Mouse (Mus musculus): ENCODE data around the gene M1ap. TPM values are rescaled to one million over a fixed set of nuclear protein-coding genes. Genes with fewer than 3 reads are reported as not detected.

M1ap gene
- total and polyA plus RNA-seq, 3 experiments, result 2.4 to 6.4 (median 3.9) TPM

DNA sequence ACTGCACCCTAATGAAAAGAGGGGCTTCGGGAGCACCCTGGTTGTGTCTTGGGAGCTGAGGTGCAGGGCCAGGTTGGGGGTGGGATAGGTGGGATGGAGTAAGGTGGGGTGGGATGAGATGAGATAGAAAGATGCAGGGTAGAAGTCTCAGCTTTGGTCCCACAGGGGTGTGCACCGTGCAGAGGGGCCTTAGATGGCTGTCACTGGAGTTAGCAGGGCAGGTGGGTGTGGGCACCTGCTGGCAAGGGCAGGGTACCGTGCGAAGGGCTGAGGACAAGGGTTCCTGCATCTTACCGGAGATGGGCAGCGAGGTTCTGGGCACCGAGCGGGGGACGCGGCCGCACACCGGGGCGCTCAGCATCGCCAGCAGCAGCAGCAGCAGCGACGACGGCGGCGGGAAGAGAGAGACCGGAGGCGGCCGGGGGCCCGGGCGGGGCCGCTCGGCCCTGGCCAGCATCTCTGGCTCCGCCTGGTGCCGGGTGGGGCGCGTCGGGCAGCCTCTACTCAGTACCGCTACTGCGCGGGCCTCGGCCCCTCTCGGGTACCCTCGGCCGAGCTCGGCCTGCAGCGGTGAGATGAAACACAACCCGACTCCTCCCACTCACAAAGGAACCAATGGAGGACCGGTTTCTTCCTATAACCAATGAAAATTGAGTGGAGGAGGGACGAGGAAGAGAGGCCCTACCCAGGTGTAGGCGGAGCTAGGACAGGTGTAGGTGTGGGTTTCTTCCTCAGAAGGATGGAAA is 7.4 kb upstream of the M1ap start, which contains the start of gene Sema4f:
TSS of gene Sema4f (minus strand) at position 603 of the 746 bp plus-strand sequence.
- Histone ChIP-seq H3K36me3 (replicated peaks in 1 of 2; ENCODE audit: control insufficient read depth in 1 of 2, insufficient read depth in 1 of 2, low read length in 1 of 2) (no peaks in the 10 kb centered on the region), H3K9ac (ENCODE audit: insufficient read depth, low read depth) (no peak within 1 kb of the TSS), H3K27me3 (replicated peaks) (no peaks in the 10 kb centered on the region), H3K4me2 (ENCODE audit: insufficient read depth, low read depth, poor library complexity, severe bottlenecking) (no peak within 1 kb of the TSS), H3K4me1 (ENCODE audit: control insufficient read depth in 1 of 2, insufficient read depth in 2 of 2) (peaks cover 0 to 11% of the 10 kb centered on the region in 2 experiments; a peak in 3 of 4 replicates), H3K79me2 (replicated peaks; ENCODE audit: control insufficient read depth, extremely low read depth, insufficient read depth, poor library complexity, severe bottlenecking) (no peaks in the 10 kb centered on the region), H3K9me3 (replicated peaks; ENCODE audit: low read length) (peaks cover 2% of the 10 kb centered on the region), H3K4me3 (replicated peaks in 1 of 3; ENCODE audit: low read depth in 2 of 3, low read length in 2 of 3, poor library complexity in 1 of 3) (no peak within 1 kb of the TSS), H3K27ac (ENCODE audit: insufficient read depth, low read depth) (no peak within 1 kb of the TSS)
- dilution Hi-C loops (cut with MboI; ENCODE audit: extremely low pct_ligation_motif_present, extremely low pct_unique_long_range_greater_than_20kb, low sequenced_read_pairs) (no loop called here), in situ Hi-C loops (cut with MboI; ENCODE audit: low pct_ligation_motif_present, low pct_unique_long_range_greater_than_20kb, low sequenced_read_pairs) (no loop called here)
- DNase-seq (ENCODE audit: extremely low read depth), result no peak
- TF ChIP-seq MAX (IDR thresholded peaks at IDR 0.05; ENCODE audit: low read length), result no peak
- TF ChIP-seq NRF1 (IDR thresholded peaks at IDR 0.05; ENCODE audit: low read depth, low read length), result no peak
- no peak for TF ChIP-seq HCFC1 (IDR thresholded peaks at IDR 0.05; ENCODE audit: low read depth, low read length)
- no peak for TF ChIP-seq PAX5 (IDR thresholded peaks at IDR 0.05; ENCODE audit: low read length)
- TF ChIP-seq ETS1 (conservative IDR thresholded peaks at IDR 0.05; ENCODE audit: low read depth, low read length), result no peak
- TF ChIP-seq USF2 (conservative IDR thresholded peaks at IDR 0.05; ENCODE audit: low read depth, low read length), result no peak
- TF ChIP-seq MYC (IDR thresholded peaks at IDR 0.05; ENCODE audit: low read depth, low read length), result no peak
- no peak for TF ChIP-seq MXI1 (IDR thresholded peaks at IDR 0.05; ENCODE audit: low read depth, low read length)
- no peak for TF ChIP-seq TCF12 (IDR thresholded peaks at IDR 0.05; ENCODE audit: low read depth, low read length)
- no peak for TF ChIP-seq SIN3A (IDR thresholded peaks at IDR 0.05; ENCODE audit: low read length)
- TF ChIP-seq KAT2A (IDR thresholded peaks at IDR 0.05; ENCODE audit: insufficient replicate concordance, low read length), result no peak
- no peak for TF ChIP-seq GABPA (IDR thresholded peaks at IDR 0.05; ENCODE audit: insufficient replicate concordance, low read depth, low read length)
- no peak for TF ChIP-seq CHD1 (IDR thresholded peaks at IDR 0.05; ENCODE audit: low read depth, low read length)
- TF ChIP-seq ZMIZ1 (IDR thresholded peaks at IDR 0.05; ENCODE audit: low read depth, low read length), result no peak
- TF ChIP-seq E2F4 (IDR thresholded peaks at IDR 0.05; ENCODE audit: insufficient replicate concordance, low read depth, low read length), result no peak
- no peak for TF ChIP-seq CTCF (conservative IDR thresholded peaks at IDR 0.05 in 1 of 2, IDR thresholded peaks at IDR 0.05 in 1 of 2; ENCODE audit: low read depth in 2 of 2, low read length in 2 of 2)

DNA sequence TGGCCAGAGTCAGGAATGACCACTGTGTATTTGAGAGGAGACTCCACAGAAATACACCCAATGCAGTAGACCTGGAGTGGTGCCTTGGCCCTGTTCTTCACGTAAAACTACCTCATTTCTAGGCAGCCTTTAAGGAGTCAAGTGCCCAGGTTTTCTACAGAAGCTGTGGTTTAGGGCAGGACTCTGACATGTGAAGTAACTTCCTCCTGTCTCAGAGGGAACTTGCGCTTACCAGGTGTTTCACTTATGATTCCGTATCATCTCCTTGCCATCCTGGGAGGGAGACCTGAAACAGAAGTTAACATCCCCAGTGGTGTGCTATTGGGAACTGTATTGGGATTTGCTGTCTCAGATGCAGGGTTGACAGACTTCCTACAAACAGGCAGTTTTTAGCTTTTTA is 5.9 kb upstream of the M1ap start:
- in situ Hi-C loops (cut with MboI; ENCODE audit: low pct_ligation_motif_present, low pct_unique_long_range_greater_than_20kb, low sequenced_read_pairs) (no loop called here), dilution Hi-C loops (cut with MboI; ENCODE audit: extremely low pct_ligation_motif_present, extremely low pct_unique_long_range_greater_than_20kb, low sequenced_read_pairs) (no loop called here)
- Histone ChIP-seq H3K4me1 (ENCODE audit: control insufficient read depth in 1 of 2, insufficient read depth in 2 of 2) (peaks cover 0 to 11% of the 10 kb centered on the region in 2 experiments; a peak in 3 of 4 replicates), H3K27ac (ENCODE audit: insufficient read depth, low read depth) (no peak overlapping the region), H3K4me2 (ENCODE audit: insufficient read depth, low read depth, poor library complexity, severe bottlenecking) (no peak overlapping the region), H3K36me3 (replicated peaks in 1 of 2; ENCODE audit: control insufficient read depth in 1 of 2, insufficient read depth in 1 of 2, low read length in 1 of 2) (no peaks in the 10 kb centered on the region), H3K79me2 (replicated peaks; ENCODE audit: control insufficient read depth, extremely low read depth, insufficient read depth, poor library complexity, severe bottlenecking) (no peaks in the 10 kb centered on the region), H3K27me3 (replicated peaks) (no peaks in the 10 kb centered on the region), H3K9me3 (replicated peaks; ENCODE audit: low read length) (peaks cover 2% of the 10 kb centered on the region), H3K9ac (ENCODE audit: insufficient read depth, low read depth) (no peak overlapping the region), H3K4me3 (replicated peaks in 1 of 3; ENCODE audit: low read depth in 2 of 3, low read length in 2 of 3, poor library complexity in 1 of 3) (no peak overlapping the region)
- no peak for TF ChIP-seq CHD2 (IDR thresholded peaks at IDR 0.05; ENCODE audit: low read length)
- TF ChIP-seq TBP (conservative IDR thresholded peaks at IDR 0.05; ENCODE audit: low read depth, low read length), result no peak
- no peak for TF ChIP-seq ZKSCAN1 (IDR thresholded peaks at IDR 0.05; ENCODE audit: borderline replicate concordance, low read depth, low read length)
- no peak for TF ChIP-seq ZNF384 (IDR thresholded peaks at IDR 0.05; ENCODE audit: low read depth, low read length)
- no peak for TF ChIP-seq ELF1 (IDR thresholded peaks at IDR 0.05; ENCODE audit: low read depth, low read length)
- TF ChIP-seq MAFK (IDR thresholded peaks at IDR 0.05; ENCODE audit: insufficient replicate concordance, low read length), result no peak
- no peak for TF ChIP-seq MAX (IDR thresholded peaks at IDR 0.05; ENCODE audit: low read length)
- no peak for TF ChIP-seq ZC3H11A (IDR thresholded peaks at IDR 0.05; ENCODE audit: low read depth, low read length)
- no peak for TF ChIP-seq RAD21 (IDR thresholded peaks at IDR 0.05; ENCODE audit: low read depth, low read length)
- no peak for TF ChIP-seq USF1 (IDR thresholded peaks at IDR 0.05; ENCODE audit: low read depth, low read length)
- no peak for TF ChIP-seq POLR2A (IDR thresholded peaks at IDR 0.05; ENCODE audit: low read depth, low read length)
- TF ChIP-seq USF2 (conservative IDR thresholded peaks at IDR 0.05; ENCODE audit: low read depth, low read length), result no peak
- TF ChIP-seq IRF4 (IDR thresholded peaks at IDR 0.05; ENCODE audit: low read depth, low read length), result no peak
- no peak for TF ChIP-seq MXI1 (IDR thresholded peaks at IDR 0.05; ENCODE audit: low read depth, low read length)
- TF ChIP-seq ZMIZ1 (IDR thresholded peaks at IDR 0.05; ENCODE audit: low read depth, low read length), result no peak
- no peak for TF ChIP-seq PAX5 (IDR thresholded peaks at IDR 0.05; ENCODE audit: low read length)
- TF ChIP-seq JUND (conservative IDR thresholded peaks at IDR 0.05; ENCODE audit: low read depth, low read length), result no peak
- no peak for TF ChIP-seq MYC (IDR thresholded peaks at IDR 0.05; ENCODE audit: low read depth, low read length)
- TF ChIP-seq EP300 (IDR thresholded peaks at IDR 0.05; ENCODE audit: low read length), result no peak
- no peak for TF ChIP-seq BHLHE40 (IDR thresholded peaks at IDR 0.05; ENCODE audit: low read depth, low read length)
- peak; percentile 19 for DNase-seq (ENCODE audit: extremely low read depth)

Data from CH12.LX (cell line).